Mouse (Mus musculus) skeletal muscle tissue, postnatal 0 days (tissue): ENCODE measurements around the gene Mboat2. TPM values are rescaled to one million over a fixed set of nuclear protein-coding genes. Genes with fewer than 3 reads are reported as not detected.

Experiments
- polyA plus RNA-seq: library from polyadenylated mRNA; unstranded; fragments of >200 nt; fragmentation: Nextera tagmentation; extraction: Ambion mirVana; gene quantifications from 2 replicates; pipeline ENCODE4 v1.2.1, GENCODE M21; 2015

Mboat2 gene
- 20.7 and 22.5 TPM in 2 replicates for polyA plus RNA-seq

DNA sequence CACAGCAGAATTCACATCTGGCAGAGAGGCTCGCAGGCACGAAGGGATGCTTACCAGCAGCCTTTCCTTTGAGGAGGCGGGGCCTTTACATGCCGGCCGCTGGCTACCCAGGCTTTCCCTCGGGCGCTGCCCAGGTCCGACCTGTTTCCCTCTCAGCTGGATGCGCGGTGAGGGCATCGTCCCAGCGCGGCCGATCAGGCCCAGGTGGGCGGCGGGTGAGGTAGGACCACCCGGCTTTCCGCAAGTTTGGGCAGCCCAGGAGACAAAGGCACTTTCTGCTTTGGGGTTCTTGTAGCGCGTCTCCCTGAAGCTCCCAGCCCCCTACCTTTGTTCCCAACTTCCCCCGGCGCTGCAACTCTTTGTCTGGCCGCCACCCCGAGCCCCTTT lies at the start of gene Mboat2:
TSS of gene Mboat2 (plus strand) at position 114 of the 387 bp plus-strand sequence.

DNA sequence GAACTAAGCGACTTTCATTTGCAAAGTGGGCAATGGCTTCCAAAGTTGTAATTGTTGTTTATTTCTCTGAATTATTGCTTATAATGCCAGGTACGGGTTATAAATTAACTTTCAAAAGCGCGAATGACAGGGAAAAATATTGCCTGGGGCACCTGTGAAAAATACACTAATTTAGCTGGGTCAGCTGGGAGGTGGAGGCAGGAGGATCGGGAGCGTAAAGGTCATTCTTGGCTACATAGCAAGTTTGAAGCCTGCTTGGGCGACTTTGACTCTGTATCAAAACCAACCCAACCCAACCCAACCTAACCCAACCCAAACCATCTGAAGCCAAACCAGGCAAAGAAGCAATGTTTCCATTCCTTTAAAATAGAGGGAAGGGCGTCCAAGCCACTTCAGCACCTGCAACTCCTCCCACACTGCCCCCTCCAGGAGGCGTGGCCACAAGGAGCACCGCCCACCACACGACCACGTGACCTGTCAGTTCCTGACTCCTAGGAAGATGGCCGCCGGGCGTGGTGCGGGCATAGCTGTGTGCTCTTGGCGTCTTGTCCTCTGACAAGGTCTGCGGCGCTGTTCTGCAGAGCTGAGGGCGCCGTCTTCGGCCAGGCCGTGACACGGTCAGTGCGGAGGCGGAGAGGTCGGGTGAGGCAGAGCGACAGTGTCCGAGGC lies 143.9 kb downstream of the Mboat2 start, which contains the start of gene Kidins220:
TSS of gene Kidins220 (plus strand) at position 480 of the 669 bp plus-strand sequence.

Other genes with a start within 250 kb of the Mboat2 start
- gene Klf11, start 179.6 kb upstream of the Mboat2 start, polyA plus RNA-seq, result 13.3 and 15.9 TPM in 2 replicates
- 4.0 and 4.8 TPM in 2 replicates for gene Cys1, start 149.1 kb upstream of the Mboat2 start, polyA plus RNA-seq
- 25.7 and 35.9 TPM in 2 replicates for gene Rrm2, start 122.6 kb upstream of the Mboat2 start, polyA plus RNA-seq
- 16.6 and 19.2 TPM in 2 replicates for gene Kidins220, start 144.0 kb downstream of the Mboat2 start, polyA plus RNA-seq